Mouse (Mus musculus): ENCODE data around the gene Klf15.
A peak's percentile ranks its signal among the peaks of the same experiment; 100 is the strongest.

The Klf15 gene

DNA sequence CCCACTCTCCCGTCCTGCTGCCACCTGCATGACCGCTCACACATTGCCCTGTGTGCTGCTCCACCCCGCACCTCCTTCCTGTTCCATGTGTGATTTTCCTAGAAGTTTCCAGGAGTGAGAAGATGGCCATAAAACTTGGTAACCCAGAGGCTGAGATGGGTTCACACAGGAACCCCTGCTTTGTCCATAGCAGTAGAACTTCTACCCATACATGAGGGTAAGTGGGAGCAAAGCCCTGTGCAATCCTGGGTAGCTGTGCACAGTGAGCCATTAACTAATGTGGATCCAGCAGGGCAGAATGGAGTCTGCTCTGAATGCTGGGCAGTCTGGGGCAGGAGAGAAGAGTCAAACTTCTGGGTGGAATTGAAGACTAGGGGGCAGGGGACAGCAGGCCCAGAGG lies 32.2 kb downstream of the Klf15 start:
- no peak for DNase-seq

- no peak for DNase-seq
Observed at GRCm38 (mm10) chr6:90495282-90495912, 33.0 kb downstream of the Klf15 start.

DNA sequence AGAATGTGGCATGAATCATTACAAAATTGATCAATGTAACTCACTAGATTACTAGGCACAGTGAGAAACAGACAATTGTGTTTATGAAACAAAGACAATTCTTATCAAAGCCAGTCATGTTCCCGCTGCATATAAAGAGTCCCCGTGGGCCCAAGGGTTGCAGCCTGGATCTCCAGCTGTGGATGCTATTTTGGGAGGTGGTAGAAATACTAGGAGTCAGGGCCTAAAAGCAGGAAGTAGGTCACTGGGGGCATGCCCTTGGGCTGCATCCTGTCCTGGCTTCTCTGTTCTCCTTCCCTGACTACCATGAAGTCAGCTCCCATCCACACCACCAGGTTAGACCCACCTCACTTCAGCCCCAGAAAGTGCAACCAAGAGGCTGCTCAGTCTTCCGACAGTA lies 33.8 kb downstream of the Klf15 start:
- DNase-seq: no peak

- DNase-seq: no peak
Observed at GRCm38 (mm10) chr6:90499509-90499908, 37.1 kb downstream of the Klf15 start.

DNA sequence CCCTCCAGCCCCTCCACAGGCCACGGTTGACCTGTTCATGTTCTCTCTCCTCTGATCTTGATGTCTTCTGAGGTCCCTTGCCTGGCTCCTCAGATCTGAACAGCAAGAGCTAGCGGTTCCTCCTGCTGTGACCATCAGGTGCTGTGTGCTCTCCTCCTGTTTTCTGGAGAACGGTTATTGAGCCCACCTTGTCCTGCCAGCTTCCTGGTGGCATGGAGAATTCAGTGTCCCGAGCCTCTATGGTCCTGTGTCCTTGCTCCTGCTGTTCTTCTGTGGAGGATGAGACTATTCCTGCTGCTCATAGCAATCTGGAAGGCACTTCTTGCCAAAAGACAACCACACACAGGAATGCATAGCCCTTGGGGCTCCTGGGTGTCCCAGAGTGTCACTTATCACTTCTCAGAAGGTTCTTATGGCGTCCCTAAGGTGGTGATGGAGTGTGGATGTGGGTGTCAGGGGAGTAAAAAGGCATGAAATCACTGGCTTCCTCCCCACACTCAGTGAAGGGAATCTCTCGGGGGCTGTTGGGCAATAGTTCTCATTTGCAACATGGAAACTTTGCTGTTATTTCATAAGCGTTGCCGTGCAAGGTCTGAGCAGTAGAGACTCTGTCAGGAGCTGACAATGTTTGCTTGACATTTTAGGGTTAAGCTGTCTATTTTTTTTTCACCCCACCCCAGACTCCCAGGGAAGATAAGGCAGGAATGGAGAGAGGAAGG lies 39.0 kb downstream of the Klf15 start:
- DNase-seq: no peak

DNA sequence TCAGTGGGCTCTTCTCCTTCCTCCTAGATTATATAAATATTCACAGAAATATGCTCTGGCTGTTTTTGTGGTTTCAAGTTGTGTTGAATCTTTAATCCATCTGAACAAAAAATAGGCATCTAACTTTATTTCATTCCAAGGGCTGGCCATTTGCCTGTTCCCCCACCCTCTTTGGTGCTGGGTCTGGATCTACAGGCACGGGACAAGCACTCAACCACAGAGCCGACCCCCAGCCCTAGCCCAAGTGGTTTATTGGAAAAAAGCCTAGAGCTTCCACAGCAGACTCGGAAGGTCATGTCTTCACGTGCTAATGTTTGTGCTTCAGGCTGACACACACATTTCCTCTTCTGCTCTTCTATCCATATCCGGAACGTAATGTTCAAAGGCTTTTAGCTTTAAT lies 43.5 kb downstream of the Klf15 start:
- no peak for DNase-seq

- DNase-seq: no peak
Observed at GRCm38 (mm10) chr6:90506673-90507311, 44.4 kb downstream of the Klf15 start.

DNA sequence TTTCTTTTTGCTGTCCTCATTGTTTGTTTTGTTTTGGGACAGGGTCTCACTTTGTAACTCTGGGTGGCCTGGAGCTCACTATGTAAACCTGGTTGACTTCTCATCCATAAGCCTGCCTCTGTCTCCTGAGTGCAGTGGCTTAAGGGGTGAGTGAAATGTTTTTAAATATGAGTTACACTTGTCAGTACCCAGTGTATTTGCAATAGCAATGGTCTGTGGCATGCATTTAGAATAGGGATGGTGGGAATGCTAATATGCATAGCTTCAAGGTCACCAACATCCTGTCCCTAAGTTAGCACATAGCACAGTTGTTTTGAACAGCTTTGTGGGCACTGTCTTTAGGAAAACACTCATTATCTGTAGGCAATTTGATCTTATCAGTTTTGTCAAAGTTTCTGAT lies 45.1 kb downstream of the Klf15 start:
- no peak for DNase-seq

GRCm38 (mm10) chr6:90508197-90508624 lies 45.8 kb downstream of the Klf15 start:
- DNase-seq: no peak

DNA sequence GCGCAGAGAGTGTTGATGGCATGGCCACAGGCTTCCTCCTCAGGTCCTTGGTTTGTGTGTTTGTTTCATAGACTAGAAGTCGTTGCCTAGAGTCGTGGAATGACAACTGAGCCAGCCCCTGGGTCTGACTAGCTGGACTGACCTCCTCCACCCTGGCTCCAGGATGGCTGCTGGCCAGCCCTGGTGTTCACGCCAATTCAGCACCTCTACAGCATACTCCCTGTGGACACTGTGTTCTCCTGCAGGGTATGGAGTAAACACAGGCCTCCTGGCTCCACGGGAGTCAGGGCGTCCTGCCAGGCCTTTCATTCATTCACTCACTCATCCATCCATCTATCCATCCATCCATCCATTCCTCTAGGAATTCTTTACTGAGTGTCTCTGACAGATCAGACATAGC lies 46.7 kb downstream of the Klf15 start:
- no peak for DNase-seq

DNA sequence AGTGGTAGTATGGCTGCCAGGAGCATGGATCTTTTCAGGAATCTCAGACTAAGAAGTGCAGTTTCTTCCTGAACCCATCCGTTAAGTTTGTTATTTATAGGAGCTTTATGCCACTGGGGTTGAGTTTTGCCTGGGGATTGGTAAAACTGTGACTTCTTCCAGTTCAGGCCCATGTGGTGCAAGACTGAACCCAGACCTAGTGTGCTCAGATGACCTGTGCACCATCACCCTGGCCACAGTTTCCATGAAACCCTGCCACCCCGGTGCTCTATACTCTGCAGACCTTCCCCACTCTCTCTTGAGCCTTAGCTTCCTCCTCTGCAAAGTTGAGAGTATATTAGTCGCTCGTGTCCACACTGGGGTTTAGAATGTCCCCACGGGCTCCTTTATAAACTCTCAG lies 50.0 kb downstream of the Klf15 start:
- no peak for DNase-seq

GRCm38 (mm10) chr6:90513074-90513856 lies 50.9 kb downstream of the Klf15 start:
- DNase-seq: no peak

GRCm38 (mm10) chr6:90514369-90514768 lies 52.0 kb downstream of the Klf15 start:
- no peak for DNase-seq

GRCm38 (mm10) chr6:90514883-90515405 lies 52.6 kb downstream of the Klf15 start:
- DNase-seq: peak; percentile 40 to 44

GRCm38 (mm10) chr6:90518892-90519291 lies 56.5 kb downstream of the Klf15 start:
- DNase-seq: no peak

GRCm38 (mm10) chr6:90519375-90519774 lies 57.0 kb downstream of the Klf15 start:
- no peak for DNase-seq
